ENCODE assay signal across 11 mouse cellular contexts in the genomic region with DNA sequence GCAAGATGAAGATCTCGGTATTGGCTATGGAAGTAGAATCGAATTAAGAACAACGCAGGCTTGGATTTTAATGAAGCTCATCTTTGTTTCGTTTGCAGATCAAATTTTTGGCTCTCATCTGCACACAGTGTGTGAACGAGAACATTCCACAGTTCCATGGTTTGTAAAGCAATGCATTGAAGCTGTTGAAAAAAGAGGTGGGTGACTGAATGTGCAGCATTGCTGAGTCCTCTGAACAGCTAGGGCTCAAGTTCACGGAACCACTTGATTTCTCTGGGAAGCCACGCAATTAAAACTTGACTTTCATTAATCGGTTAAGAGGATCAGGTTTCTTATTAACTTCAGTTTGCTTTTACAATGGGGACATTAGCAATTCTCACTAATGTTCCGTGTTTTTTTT.
"Had no signal": no experiment of that assay in that cellular context is flagged by ENCODE, and none has a peak within 500 bp of the region (broad histone marks: within the 10 kb centered on the region; RNA-seq: fewer than 3 reads in every experiment).

No protein-coding gene starts in this region.

- DNase-seq: left cerebral cortex, postnatal 4 days; lung, postnatal 10 days; right cerebral cortex, adult 18-20 months; right cerebral cortex, postnatal 25 days; thymus, postnatal 4 days had no signal

- H3K27me3 ChIP-seq: intestine, embryonic 15.5 days; limb, embryonic 13.5 days; liver, embryonic 12.5 days; midbrain, embryonic 12.5 days; neural tube, embryonic 13.5 days had no signal

- H3K4me1 ChIP-seq: intestine, embryonic 15.5 days; liver, embryonic 12.5 days; midbrain, embryonic 12.5 days; neural tube, embryonic 13.5 days had no signal

- H3K9ac ChIP-seq: intestine, embryonic 15.5 days; limb, embryonic 13.5 days; liver, embryonic 12.5 days; midbrain, embryonic 12.5 days; neural tube, embryonic 13.5 days had no signal

- H3K36me3 ChIP-seq: intestine, embryonic 15.5 days; limb, embryonic 13.5 days; liver, embryonic 12.5 days; midbrain, embryonic 12.5 days; neural tube, embryonic 13.5 days had no signal

- H3K27ac ChIP-seq: intestine, embryonic 15.5 days; limb, embryonic 13.5 days; liver, embryonic 12.5 days; midbrain, embryonic 12.5 days; neural tube, embryonic 13.5 days had no signal

- ATAC-seq: intestine, embryonic 15.5 days; liver, embryonic 12.5 days; midbrain, embryonic 16.5 days had no signal

- H3K9me3 ChIP-seq: intestine, embryonic 15.5 days; limb, embryonic 13.5 days; liver, embryonic 12.5 days; midbrain, embryonic 12.5 days; neural tube, embryonic 13.5 days had no signal

- H3K4me2 ChIP-seq: intestine, embryonic 15.5 days; limb, embryonic 13.5 days; liver, embryonic 12.5 days; midbrain, embryonic 12.5 days; neural tube, embryonic 13.5 days had no signal

- H3K4me3 ChIP-seq: intestine, embryonic 15.5 days; limb, embryonic 13.5 days; liver, embryonic 12.5 days; midbrain, embryonic 12.5 days; neural tube, embryonic 13.5 days had no signal
